Mouse (Mus musculus): ENCODE measurements at regions not wholly inside any gene's neighbourhood (a gene's known extent, or its start where the extent isn't known, plus 50 kb on each side); places are given as distances from the start of the nearest gene placed in this dataset.

DNA sequence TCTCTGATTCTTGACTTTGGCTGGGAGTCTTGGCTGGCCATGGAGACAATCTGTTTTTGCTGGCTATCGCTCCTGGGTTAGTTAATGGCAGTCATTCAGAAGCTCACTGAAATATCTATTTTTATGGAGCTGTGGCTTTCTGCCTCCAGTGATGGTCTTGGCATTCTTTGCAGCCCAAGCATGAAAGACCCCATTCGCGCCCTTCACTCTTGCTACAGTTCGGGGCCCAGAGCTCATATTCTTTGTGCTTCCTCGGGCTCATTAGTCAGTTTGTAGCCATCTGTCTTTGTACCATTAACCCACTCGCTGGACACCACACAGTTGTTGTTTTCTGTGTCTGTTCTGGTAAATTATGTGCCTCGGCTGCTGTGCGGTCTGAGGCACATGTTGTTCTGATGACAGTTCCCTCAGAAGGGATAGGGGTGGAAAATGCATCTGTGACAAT, 290.4 kb downstream of the Lmo7 start:
- no peak for DNase-seq (ENCODE audit: extremely low spot score, low read depth, low spot score)

DNA sequence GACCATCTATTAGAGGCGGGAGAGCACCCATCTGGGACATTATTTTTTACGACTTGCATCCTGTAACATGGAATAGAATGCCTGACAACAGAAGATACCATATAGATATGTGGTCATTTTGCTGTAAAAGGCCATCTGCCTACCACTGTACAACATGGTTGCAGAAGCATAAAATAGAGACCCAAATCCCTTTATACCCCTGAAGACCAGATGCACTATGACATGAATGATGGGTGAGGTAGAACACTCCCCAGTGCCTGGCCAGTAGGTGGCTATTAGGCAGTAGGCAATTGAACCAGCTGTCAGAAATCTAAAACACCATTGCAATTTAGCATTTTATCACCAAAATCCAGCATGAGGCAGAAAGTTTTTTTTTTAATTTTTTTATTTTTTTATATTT, 289.6 kb downstream of the Lmo7 start:
- no peak for DNase-seq (ENCODE audit: extremely low spot score, low read depth, low spot score)

DNA sequence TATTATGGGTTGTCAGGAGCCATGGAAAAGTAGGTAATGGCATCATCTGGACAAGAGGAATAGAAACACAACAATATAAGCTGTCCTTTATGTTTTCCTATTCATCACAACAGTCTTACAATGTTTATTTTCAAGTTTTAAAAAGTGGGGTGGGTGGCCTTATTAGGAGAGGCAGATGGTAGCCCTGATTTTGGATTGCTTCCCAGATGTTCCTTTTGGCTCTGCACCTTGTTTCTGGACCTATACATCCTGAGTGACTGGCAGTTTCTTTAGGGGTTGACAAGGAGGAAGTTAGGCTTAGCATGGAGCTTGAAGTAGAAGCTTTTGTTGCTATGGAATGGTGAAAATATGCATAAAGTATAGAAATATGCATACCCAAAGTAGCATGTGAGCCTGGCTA, 286.8 kb downstream of the Lmo7 start:
- no peak for DNase-seq (ENCODE audit: extremely low spot score, low read depth, low spot score)

DNA sequence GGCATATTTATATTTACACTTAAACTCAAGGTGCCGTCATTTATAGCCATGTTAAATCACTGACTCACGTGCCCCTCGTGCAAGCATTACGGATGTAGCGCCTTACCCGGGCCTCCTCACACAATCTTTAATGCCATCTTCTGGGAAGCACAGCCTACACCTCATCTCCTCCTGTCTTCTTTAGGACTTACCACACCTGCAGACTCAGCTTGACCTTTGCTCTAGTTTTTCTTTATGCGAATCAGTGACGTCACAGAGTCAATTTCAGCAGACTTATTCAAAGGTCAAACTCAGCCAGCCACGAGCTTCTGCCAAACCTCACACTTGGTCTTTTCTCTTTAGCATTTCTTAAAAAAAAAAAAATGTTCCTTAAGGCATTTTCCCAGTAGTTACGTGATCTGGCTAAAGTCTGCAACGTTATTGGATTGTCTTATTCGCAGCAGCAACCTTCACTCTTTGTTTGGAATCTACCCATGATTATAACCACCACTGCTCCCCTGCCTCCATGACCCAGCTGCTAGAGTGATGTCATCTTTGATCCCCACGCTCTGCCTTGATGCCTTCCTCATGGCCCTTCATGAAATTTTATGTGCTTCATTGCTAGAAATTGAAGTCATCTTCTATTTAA, 285.3 kb downstream of the Lmo7 start:
- no peak for DNase-seq (ENCODE audit: extremely low spot score, low read depth, low spot score)

- DNase-seq (ENCODE audit: extremely low spot score, low read depth, low spot score), result no peak
These were observed 283.5 kb downstream of the Lmo7 start for GRCm38 (mm10) chr14:102013238-102013637.

DNA sequence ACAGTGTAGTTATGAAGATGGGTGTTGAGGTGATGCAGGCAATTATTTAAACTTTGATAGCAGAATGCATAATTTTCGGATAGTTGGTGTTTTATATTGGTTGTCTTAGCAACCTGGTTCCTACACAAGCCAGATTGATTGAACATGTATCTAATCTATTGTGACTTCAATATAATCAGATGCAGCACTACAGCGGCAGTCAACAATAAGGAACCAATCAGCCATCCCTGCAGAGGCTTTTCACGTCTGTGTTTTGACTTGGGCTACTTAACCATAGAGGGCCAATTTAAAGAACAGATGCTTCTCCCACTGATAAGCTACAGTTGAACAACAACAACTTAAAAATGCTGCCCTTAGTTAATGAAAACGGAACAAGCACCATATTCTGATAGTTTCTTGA, 267.8 kb downstream of the Lmo7 start:
- peak; percentile 12 for DNase-seq (ENCODE audit: extremely low spot score, low read depth, low spot score)

DNA sequence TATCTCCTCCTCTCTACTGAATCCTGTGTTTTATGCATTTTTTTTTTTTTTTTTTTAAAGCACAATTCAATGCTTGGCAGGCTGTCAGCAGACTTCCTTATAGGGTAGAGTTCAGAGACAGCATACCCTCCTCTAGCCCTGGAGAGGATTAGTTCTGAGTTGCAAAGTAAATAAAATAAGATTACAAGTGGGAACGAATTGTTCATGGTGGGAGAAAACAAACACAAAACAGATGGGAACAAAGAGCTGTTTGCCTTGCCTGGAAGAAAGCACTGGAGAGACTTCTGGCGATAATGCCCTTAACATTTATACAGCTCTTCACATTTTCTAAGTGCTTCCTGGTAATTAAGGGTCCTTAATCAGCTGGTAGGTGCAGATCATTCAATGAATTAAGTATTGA, 254.6 kb downstream of the Lmo7 start:
- DNase-seq (ENCODE audit: extremely low spot score, low read depth, low spot score), result peak; percentile 10

Measured in hindlimb bud, embryonic 11.5 days (tissue).